Mouse (Mus musculus) cerebellum, adult 9-11 months (tissue): ENCODE results near the gene Mmp2.
"Not testable (repeated sequence)": the region's sequence is repeated elsewhere in the genome, so short reads cannot be mapped to it uniquely, and the experiment has no call there.

Experiments used
- DNase-seq: peaks from one replicate; pipeline ENCODE4 v3.0.0; 2022

The Mmp2 gene

GRCm38 (mm10) chr8:92839876-92840275 lies 12.8 kb downstream of the Mmp2 start:
- no peak for DNase-seq

- no peak for DNase-seq
Measured at GRCm38 (mm10) chr8:92846684-92847083, 19.6 kb downstream of the Mmp2 start.

- no peak for DNase-seq
Measured at GRCm38 (mm10) chr8:92847299-92847698, 20.2 kb downstream of the Mmp2 start.

GRCm38 (mm10) chr8:92849261-92849660 lies 22.2 kb downstream of the Mmp2 start:
- no peak for DNase-seq

GRCm38 (mm10) chr8:92850239-92850638 lies 23.1 kb downstream of the Mmp2 start:
- DNase-seq = peak; percentile 73

GRCm38 (mm10) chr8:92851381-92851780 lies 24.3 kb downstream of the Mmp2 start:
- no peak for DNase-seq

- no peak for DNase-seq
Measured at GRCm38 (mm10) chr8:92853188-92853983, 26.3 kb downstream of the Mmp2 start.

GRCm38 (mm10) chr8:92854673-92855072 lies 27.6 kb downstream of the Mmp2 start:
- DNase-seq = no peak

GRCm38 (mm10) chr8:92855171-92855894 lies 28.2 kb downstream of the Mmp2 start, which contains the start of gene Lpcat2:
Lpcat2 (plus strand) TSS chr8:92855339.
- DNase-seq = peak; percentile 34

GRCm38 (mm10) chr8:92856273-92856986 lies 29.3 kb downstream of the Mmp2 start:
- DNase-seq = no peak

- no peak for DNase-seq
Measured at GRCm38 (mm10) chr8:92858475-92859182, 31.5 kb downstream of the Mmp2 start.

- DNase-seq = no peak
Measured at GRCm38 (mm10) chr8:92861977-92862376, 34.9 kb downstream of the Mmp2 start.

GRCm38 (mm10) chr8:92870281-92870680 lies 43.2 kb downstream of the Mmp2 start:
- DNase-seq = no peak

GRCm38 (mm10) chr8:92872063-92872759 lies 45.1 kb downstream of the Mmp2 start:
- DNase-seq = no peak

- DNase-seq = no peak
Measured at GRCm38 (mm10) chr8:92875795-92876194, 48.7 kb downstream of the Mmp2 start.

- DNase-seq = no peak
Measured at GRCm38 (mm10) chr8:92881247-92881646, 54.2 kb downstream of the Mmp2 start.

- no peak for DNase-seq
Measured at GRCm38 (mm10) chr8:92883771-92884170, 56.7 kb downstream of the Mmp2 start.

- not testable (repeated sequence) for DNase-seq
Measured at GRCm38 (mm10) chr8:92892216-92892615, 65.1 kb downstream of the Mmp2 start.

GRCm38 (mm10) chr8:92893870-92894269 lies 66.8 kb downstream of the Mmp2 start:
- no peak for DNase-seq

- DNase-seq = no peak
Measured at GRCm38 (mm10) chr8:92895053-92895452, 68.0 kb downstream of the Mmp2 start.

- DNase-seq = no peak
Measured at GRCm38 (mm10) chr8:92896056-92896455, 69.0 kb downstream of the Mmp2 start.

GRCm38 (mm10) chr8:92896611-92897010 lies 69.5 kb downstream of the Mmp2 start:
- DNase-seq = no peak
